ENCODE assay signal across 19 mouse cellular contexts in genomic region chr4:145196586-145196985, GRCm38 (mm10). TPM values are rescaled to one million over a fixed set of nuclear protein-coding genes. Genes with fewer than 3 reads are reported as not detected.
DNase-seq lines count a peak whose midpoint lies in the region; ATAC-seq and TF ChIP-seq lines count a peak whose summit lies in the region.
"Had no signal": no experiment of that assay in that cellular context is flagged by ENCODE, and none has a peak within 500 bp of the region (broad histone marks: within the 10 kb centered on the region; RNA-seq: fewer than 3 reads in every experiment).

No protein-coding gene starts in this region.

- no peaks in the 10 kb centered on the region for H3K27me3 ChIP-seq in heart, adult 2 months (ENCODE audit: control insufficient read depth, insufficient read depth, low read length)
- H3K27me3 ChIP-seq: midbrain, embryonic 13.5 days; Patski had no signal

- no peak for TF ChIP-seq EP300 in heart, adult 2 months (IDR thresholded peaks at IDR 0.05; ENCODE audit: insufficient read depth, low read depth, low read length)

- no peak overlapping the region for H3K27ac ChIP-seq in heart, adult 2 months
- H3K27ac ChIP-seq: limb, embryonic 10.5 days; midbrain, embryonic 13.5 days had no signal

- intact Hi-C loops in heart, adult 2 months (cut with DNase I): loop anchor here (5.0 kb wide), 1 partner anchor 91 kb away; no protein-coding TSS in a partner anchor

- peaks cover 8% of the 10 kb centered on the region for H3K36me3 ChIP-seq in heart, adult 2 months (ENCODE audit: control insufficient read depth, insufficient read depth, low read length)
- H3K36me3 ChIP-seq: limb, embryonic 10.5 days; midbrain, embryonic 13.5 days had no signal

- H3K9ac ChIP-seq in heart, adult 2 months (ENCODE audit: low read depth, low read length): no peak overlapping the region
- H3K9ac ChIP-seq: midbrain, embryonic 13.5 days had no signal

- ATAC-seq in megakaryocyte progenitor cell, adult 5-6 weeks (replicated peaks; ENCODE audit: poor library complexity): 0 out of 2 replicates have a peak, but pooled peaks have one; percentile 14
- ATAC-seq: forebrain, embryonic 16.5 days; midbrain, embryonic 13.5 days; Patski had no signal

- H3K79me2 ChIP-seq in heart, adult 2 months (replicated peaks; ENCODE audit: control insufficient read depth, insufficient read depth, low read length): 0 out of 2 replicates have a peak, but pooled peaks cover under 1% of the 10 kb centered on the region

- no peak for TF ChIP-seq POLR2A in heart, adult 2 months (IDR thresholded peaks at IDR 0.05; ENCODE audit: insufficient read depth, low read depth, low read length)

- peaks cover 17% of the 10 kb centered on the region for H3K4me1 ChIP-seq in heart, adult 2 months (ENCODE audit: control insufficient read depth, insufficient read depth, low read length)

- no peak overlapping the region for H3K4me3 ChIP-seq in heart, adult 2 months
- H3K4me3 ChIP-seq: limb, embryonic 10.5 days; midbrain, embryonic 13.5 days had no signal

- peak in 1 of 2 experiments; percentile 17 for DNase-seq in heart, adult 2 months
- no peak for DNase-seq in heart, adult 11 months
- DNase-seq in retina, embryonic 14.5 days (ENCODE audit: low spot score): peak; percentile 10
- no peak for DNase-seq in retina, postnatal 1 day
- peak; percentile 37 for DNase-seq in c-Kit-positive CD71-positive TER-119-positive erythroid progenitor cells, embryonic 14.5 days (ENCODE audit: low spot score)
- DNase-seq in cerebellum, adult 11-12 months: no peak
- no peak for DNase-seq in right cerebral cortex, postnatal 10 days (ENCODE audit: low spot score in 2 of 2)
- DNase-seq: adrenal gland, adult 8-10 months; B cell, adult 2 months; gastrocnemius, postnatal 10 days; heart, postnatal 36 days; kidney, postnatal 14 days; layer of hippocampus, postnatal 36 days; lung, postnatal 10 days had no signal

- 73% methylated on average over 4 of the region's 4 CpGs for WGBS in heart, adult 2 months

- TF ChIP-seq CTCF in heart, adult 2 months (IDR thresholded peaks at IDR 0.05): peak; percentile 35

RNA-seq across cellular contexts. Expression of gene Vps13d, which starts 1.8 kb away (rescaled TPM):
- total RNA-seq in heart, adult 2 months (2021): 10 to 100 TPM; 65.8 to 77.1 TPM
- 24.8 and 41.5 TPM in 2 replicates for polyA plus RNA-seq in heart, adult 2 months (2012; rRNA removed)
- 19.9 and 22.3 TPM in 2 replicates for total RNA-seq in megakaryocyte progenitor cell, adult 5-6 weeks (2015)
- total RNA-seq in megakaryocyte progenitor cell, adult 5-6 weeks (2017): 45.6 and 51.2 TPM in 2 replicates

RNA-seq across cellular contexts. Expression of gene Tnfrsf1b, which starts 50.1 kb away (rescaled TPM):
- total RNA-seq in heart, adult 2 months (2021): 1 to 10 TPM; 4.8 to 5.4 TPM
- polyA plus RNA-seq in heart, adult 2 months (2012; rRNA removed): 7.6 and 10.9 TPM in 2 replicates
- total RNA-seq in megakaryocyte progenitor cell, adult 5-6 weeks (2015): 29.7 and 32.8 TPM in 2 replicates
- 33.0 and 34.2 TPM in 2 replicates for total RNA-seq in megakaryocyte progenitor cell, adult 5-6 weeks (2017)

Comparison
In these comparisons a context has a peak if more than half of its experiments do, and no peak if none do; other contexts are left out.
1. DNase-seq: peak in retina, embryonic 14.5 days (single experiment) and c-Kit-positive CD71-positive TER-119-positive erythroid progenitor cells, embryonic 14.5 days (single experiment); none in heart, adult 11 months (single experiment), retina, postnatal 1 day (single experiment), cerebellum, adult 11-12 months (single experiment) and right cerebral cortex, postnatal 10 days (0 of 2).
2. RNA of gene Tnfrsf1b, which starts 50.1 kb away (total RNA-seq): 29.7 to 34.2 TPM in megakaryocyte progenitor cell, adult 5-6 weeks; 4.8 to 5.4 TPM in heart, adult 2 months; every median in the first group is over 4 times any median in the second.